Mouse (Mus musculus) hindbrain, embryonic 13.5 days (tissue): ENCODE data around the gene Cyp4v3. TPM values are rescaled to one million over a fixed set of nuclear protein-coding genes. Genes with fewer than 3 reads are reported as not detected.

ENCODE experiments used
- ATAC-seq: fragments of 200-750 bp; cut with Nextera tagmentation; 2 replicates; pipeline ENCODE4 v1.8.0; 2017; ENCODE audit warnings: moderate TSS enrichment; ENCODE audit not compliant: low FRiP score
- H3K27ac ChIP-seq: fragments of 300-500 bp; sonication (generic); 2 replicates; pipeline ENCODE4 v1.5.1; 2015; ENCODE audit warnings: inconsistent platforms, mild to moderate bottlenecking, moderate library complexity
- H3K27me3 ChIP-seq: fragments of 300-500 bp; sonication (generic); 2 replicates; pipeline ENCODE4 v1.6.1; 2015; ENCODE audit warnings: mild to moderate bottlenecking, inconsistent platforms
- H3K36me3 ChIP-seq: fragments of 300-500 bp; sonication (generic); 2 replicates; pipeline ENCODE4 v1.6.1; 2015; ENCODE audit warnings: mild to moderate bottlenecking, inconsistent platforms
- H3K4me1 ChIP-seq: fragments of 300-500 bp; sonication (generic); replicated peaks from 2 replicates; pipeline ENCODE4 v1.6.1; 2015; ENCODE audit warnings: inconsistent platforms
- H3K4me2 ChIP-seq: fragments of 300-500 bp; sonication (generic); 2 replicates; pipeline ENCODE4 v1.6.1; 2015; ENCODE audit warnings: inconsistent platforms, mild to moderate bottlenecking, moderate library complexity
- H3K4me3 ChIP-seq: fragments of 300-500 bp; sonication (generic); 2 replicates; pipeline ENCODE4 v1.5.1; 2015; ENCODE audit warnings: mild to moderate bottlenecking, inconsistent platforms
- H3K9ac ChIP-seq: fragments of 300-500 bp; sonication (generic); 2 replicates; pipeline ENCODE4 v1.6.1; 2015; ENCODE audit warnings: mild to moderate bottlenecking, inconsistent platforms
- H3K9me3 ChIP-seq: fragments of 300-500 bp; sonication (generic); 2 replicates; pipeline ENCODE4 v1.6.1; 2016; ENCODE audit warnings: inconsistent platforms
- WGBS: fragments of 180-500 bp; shearing (Covaris S2); methylation state at CpG from one replicate; pipeline ENCODE4 v1.1.7; 2015; 5-methylcytosine and 5-hydroxymethylcytosine counted together
- polyA plus RNA-seq: library from polyadenylated mRNA; unstranded; fragments of >200 nt; fragmentation: Nextera tagmentation; extraction: Ambion mirVana; gene quantifications from 2 replicates; pipeline ENCODE4 v1.2.1, GENCODE M21; 2015

The Cyp4v3 gene
- polyA plus RNA-seq, 1 experiment from 2014 or later = 1.8 TPM

- whole genome bisulfite sequencing = 92% methylated on average over 4 of the region's 4 CpGs
These were observed 68.1 kb downstream of the Cyp4v3 start for GRCm38 (mm10) chr8:45264918-45265317.

DNA sequence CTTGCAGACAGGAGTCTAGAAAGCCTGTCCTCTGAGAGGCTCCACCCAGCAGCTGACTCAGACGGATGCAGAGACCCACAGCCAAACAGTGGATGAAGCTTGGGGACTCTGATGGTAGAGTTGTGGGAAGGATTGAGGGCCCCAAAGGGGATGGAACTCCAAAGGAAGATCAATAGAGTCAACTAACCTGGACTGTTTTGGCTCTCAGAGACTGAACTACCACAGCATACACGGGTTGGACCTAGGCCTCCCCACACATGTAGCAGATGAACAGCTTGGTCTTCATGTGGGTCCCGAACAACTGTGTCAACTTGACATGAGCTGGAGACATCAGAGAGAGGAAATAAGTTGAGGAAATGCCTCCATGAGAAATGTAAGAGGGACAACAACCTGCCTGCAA is 70.2 kb downstream of the Cyp4v3 start:
- Histone ChIP-seq H3K27me3 (no peaks in the 10 kb centered on the region), H3K4me3 (no peak overlapping the region), H3K27ac (no peak overlapping the region), H3K4me2 (no peak overlapping the region), H3K9me3 (peaks cover 6% of the 10 kb centered on the region; the same call in 1 of the 2 replicates), H3K4me1 (no peaks in the 10 kb centered on the region), H3K9ac (no peak overlapping the region), H3K36me3 (no peaks in the 10 kb centered on the region)
- WGBS = 91% methylated on average over 3 of the region's 3 CpGs
- no peak for ATAC-seq

More at GRCm38 (mm10) chr8:45264918-45265317, 68.1 kb downstream of the Cyp4v3 start:
- H3K4me1 ChIP-seq = no peaks in the 10 kb centered on the region
- H3K27me3 ChIP-seq = no peaks in the 10 kb centered on the region
- H3K4me3 ChIP-seq = no peak overlapping the region
- no peaks in the 10 kb centered on the region for H3K36me3 ChIP-seq
- no peak overlapping the region for H3K4me2 ChIP-seq
- no peak for ATAC-seq
- H3K9me3 ChIP-seq = peaks cover 6% of the 10 kb centered on the region; the same call in 1 of the 2 replicates
- H3K9ac ChIP-seq = no peak overlapping the region
- H3K27ac ChIP-seq = no peak overlapping the region

- peaks cover 6% of the 10 kb centered on the region; the same call in 1 of the 2 replicates for H3K9me3 ChIP-seq
- WGBS = 86% methylated on average over 10 of the region's 10 CpGs
- H3K36me3 ChIP-seq = no peaks in the 10 kb centered on the region
- H3K4me3 ChIP-seq = no peak within 1 kb of the TSS
- no peaks in the 10 kb centered on the region for H3K27me3 ChIP-seq
- H3K9ac ChIP-seq = no peak within 1 kb of the TSS
- H3K4me1 ChIP-seq = no peaks in the 10 kb centered on the region
- no peak within 1 kb of the TSS for H3K4me2 ChIP-seq
- no peak for ATAC-seq
- H3K27ac ChIP-seq = no peak within 1 kb of the TSS
These were observed 71.1 kb downstream of the Cyp4v3 start, which contains the start of gene F11 for GRCm38 (mm10) chr8:45261920-45262319. Gene F11 (minus strand): TSS chr8:45262031.

DNA sequence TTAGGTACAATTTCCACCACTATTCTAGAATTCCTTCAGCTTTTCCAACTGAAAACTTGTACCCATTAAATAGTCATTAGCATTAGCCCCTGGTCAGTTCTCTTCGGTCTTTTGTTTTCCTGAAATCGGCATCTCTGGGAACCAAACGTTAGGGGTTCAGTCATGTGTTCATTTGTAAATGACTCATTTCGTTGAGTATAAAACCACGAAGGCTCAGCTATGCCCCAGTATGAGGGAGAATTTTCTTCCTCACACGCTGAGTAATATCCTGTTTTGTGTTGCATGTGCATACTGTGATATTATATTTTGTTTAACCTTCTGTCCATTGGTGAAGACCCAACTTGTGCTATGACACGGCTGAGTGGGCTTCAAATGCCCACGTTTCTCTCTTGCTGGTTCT is 74.6 kb downstream of the Cyp4v3 start:
- no peak overlapping the region for H3K9ac ChIP-seq
- no peak overlapping the region for H3K4me3 ChIP-seq
- ATAC-seq = no peak
- H3K27ac ChIP-seq = no peak overlapping the region
- H3K4me1 ChIP-seq = no peaks in the 10 kb centered on the region
- no peaks in the 10 kb centered on the region for H3K36me3 ChIP-seq
- H3K4me2 ChIP-seq = no peak overlapping the region
- 74% methylated on average over 8 of the region's 8 CpGs for WGBS
- H3K9me3 ChIP-seq = no peaks in the 10 kb centered on the region
- no peaks in the 10 kb centered on the region for H3K27me3 ChIP-seq

DNA sequence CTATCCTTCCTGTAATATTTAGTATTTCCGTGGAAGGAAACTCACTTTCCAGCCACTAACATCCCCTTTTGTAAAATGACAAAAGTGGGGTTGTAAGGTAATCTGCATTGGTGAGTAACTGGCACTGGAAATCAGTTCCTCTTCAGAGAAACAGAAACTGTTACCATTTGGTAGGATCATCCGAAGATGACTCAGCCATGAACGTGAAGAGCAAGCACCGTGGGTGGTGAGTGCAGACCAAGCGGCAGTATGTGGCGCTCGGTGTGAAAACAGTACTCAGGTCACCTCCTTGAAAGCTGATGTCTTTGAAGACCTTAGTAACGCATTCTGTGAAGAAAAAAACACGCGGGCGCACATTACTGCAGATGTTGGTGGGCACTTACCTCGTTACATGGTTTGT is 78.0 kb downstream of the Cyp4v3 start:
- no peak overlapping the region for H3K9ac ChIP-seq
- H3K4me1 ChIP-seq = no peaks in the 10 kb centered on the region
- no peaks in the 10 kb centered on the region for H3K27me3 ChIP-seq
- no peaks in the 10 kb centered on the region for H3K36me3 ChIP-seq
- H3K9me3 ChIP-seq = no peaks in the 10 kb centered on the region
- no peak for ATAC-seq
- no peak overlapping the region for H3K27ac ChIP-seq
- no peak overlapping the region for H3K4me3 ChIP-seq
- 86% methylated on average over 12 of the region's 12 CpGs for WGBS
- H3K4me2 ChIP-seq = no peak overlapping the region

Other genes starting within 250 kb of the Cyp4v3 start
- gene F11, start 71.2 kb downstream of the Cyp4v3 start, polyA plus RNA-seq = not detected in 2 replicates
- not detected in 2 replicates for gene Klkb1, start 38.4 kb downstream of the Cyp4v3 start, polyA plus RNA-seq
- gene Gm45753, start 24.8 kb downstream of the Cyp4v3 start, polyA plus RNA-seq = not detected in 2 replicates
- gene Fam149a, start 49.1 kb upstream of the Cyp4v3 start, polyA plus RNA-seq = 6.0 and 6.1 TPM in 2 replicates
- 0.72 and 1.6 TPM in 2 replicates for gene Tlr3, start 77.9 kb upstream of the Cyp4v3 start, polyA plus RNA-seq
- gene Sorbs2, start 174.6 kb upstream of the Cyp4v3 start, polyA plus RNA-seq = 71.7 and 75.4 TPM in 2 replicates